Mouse (Mus musculus): ENCODE data around the gene Snupn. TPM values are rescaled to one million over a fixed set of nuclear protein-coding genes. Genes with fewer than 3 reads are reported as not detected.
"Not testable (repeated sequence)": the region's sequence is repeated elsewhere in the genome, so short reads cannot be mapped to it uniquely, and the experiment has no call there.

Gene Snupn
- 27.8 and 28.4 TPM in 2 replicates for polyA plus RNA-seq (2014; fragmentation: Nextera tagmentation; extraction: Ambion mirVana)

- DNase-seq (ENCODE audit: low spot score) (peak; percentile 97), ATAC-seq (replicated peaks; ENCODE audit: low FRiP score) (peak; percentile 100)
- H3K36me3 ChIP-seq (ENCODE audit: control insufficient read depth, insufficient read depth, low read length): no peaks in the 10 kb centered on the region
- H3K27ac ChIP-seq (ENCODE audit: low read depth, low read length): peak within 1 kb of the TSS; percentile 78
- peak within 1 kb of the TSS; percentile 79 for H3K4me2 ChIP-seq (ENCODE audit: low read depth, low read length, severe bottlenecking)
- under 1% methylated on average over 50 of the region's 50 CpGs for WGBS
- no peaks in the 10 kb centered on the region for H3K9me3 ChIP-seq (ENCODE audit: control insufficient read depth, low read length)
- peaks cover 7% of the 10 kb centered on the region; the same call in 1 of the 2 replicates for H3K4me1 ChIP-seq (replicated peaks; ENCODE audit: control insufficient read depth, insufficient read depth, low read length)
- peak within 1 kb of the TSS; percentile 77 for H3K9ac ChIP-seq (ENCODE audit: low read length)
- no peaks in the 10 kb centered on the region for H3K27me3 ChIP-seq (ENCODE audit: control insufficient read depth, insufficient read depth, low read length)
- peak within 1 kb of the TSS; percentile 62 for H3K4me3 ChIP-seq (ENCODE audit: low read depth, low read length)
These were observed at the start of gene Snupn for GRCm38 (mm10) chr9:56950414-56951400. Gene Snupn, plus strand, starts transcription at chr9:56950878.

DNA sequence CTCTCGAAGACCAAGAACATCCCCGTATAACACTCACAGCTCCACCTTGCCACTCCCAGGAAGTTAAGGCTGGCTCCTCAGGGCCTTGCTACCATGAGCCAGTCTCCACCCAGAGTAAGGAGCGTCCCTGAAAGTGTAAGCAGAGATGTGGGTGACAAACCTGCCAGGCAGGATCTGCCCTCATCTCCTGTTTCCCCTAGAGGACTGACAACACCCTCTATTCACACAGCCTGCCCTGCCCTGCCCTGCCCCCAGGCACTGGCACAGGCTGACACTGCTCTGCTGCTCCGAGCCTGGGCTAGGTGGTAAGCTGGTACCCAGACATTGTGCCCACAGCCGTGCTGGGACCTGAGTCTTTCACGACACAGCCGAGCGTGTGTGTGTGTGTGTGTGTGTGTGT lies 49.5 kb upstream of the Snupn start:
- WGBS: 71% methylated on average over 8 of the region's 8 CpGs
- Histone ChIP-seq H3K9me3 (ENCODE audit: control insufficient read depth, low read length) (no peaks in the 10 kb centered on the region), H3K27me3 (ENCODE audit: control insufficient read depth, insufficient read depth, low read length) (no peaks in the 10 kb centered on the region), H3K4me3 (ENCODE audit: low read depth, low read length) (no peak overlapping the region), H3K27ac (ENCODE audit: low read depth, low read length) (no peak overlapping the region), H3K9ac (ENCODE audit: low read length) (no peak overlapping the region), H3K4me1 (replicated peaks; ENCODE audit: control insufficient read depth, insufficient read depth, low read length) (no peaks in the 10 kb centered on the region), H3K4me2 (ENCODE audit: low read depth, low read length, severe bottlenecking) (no peak overlapping the region), H3K36me3 (ENCODE audit: control insufficient read depth, insufficient read depth, low read length) (no peaks in the 10 kb centered on the region)
- ATAC-seq (replicated peaks; ENCODE audit: low FRiP score): no peak
- DNase-seq (ENCODE audit: low spot score): no peak

DNA sequence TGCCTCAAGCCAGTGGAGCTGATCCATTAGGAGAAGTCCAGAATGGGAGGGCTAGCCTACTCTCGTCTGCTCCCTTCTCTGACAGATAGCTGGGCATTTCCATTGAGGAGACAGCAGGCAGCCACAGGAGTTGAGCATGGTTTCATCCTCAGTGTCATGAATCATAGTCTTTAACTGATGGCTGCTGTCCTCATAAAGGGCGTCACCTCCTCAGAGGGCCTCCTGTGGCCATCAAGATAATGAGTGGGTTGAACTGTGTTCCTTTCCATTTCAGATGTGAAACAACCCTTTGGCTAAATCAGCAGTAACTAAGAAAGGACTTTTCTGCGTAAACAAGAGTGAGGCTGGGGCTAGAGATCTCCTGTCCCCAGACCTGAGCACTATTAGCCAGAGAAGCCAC lies 47.0 kb upstream of the Snupn start:
- no peaks in the 10 kb centered on the region for H3K4me1 ChIP-seq (replicated peaks; ENCODE audit: control insufficient read depth, insufficient read depth, low read length)
- WGBS: 77% methylated on average over 3 of the region's 3 CpGs
- H3K27me3 ChIP-seq (ENCODE audit: control insufficient read depth, insufficient read depth, low read length): no peaks in the 10 kb centered on the region
- no peak overlapping the region for H3K4me3 ChIP-seq (ENCODE audit: low read depth, low read length)
- no peak overlapping the region for H3K4me2 ChIP-seq (ENCODE audit: low read depth, low read length, severe bottlenecking)
- no peaks in the 10 kb centered on the region for H3K9me3 ChIP-seq (ENCODE audit: control insufficient read depth, low read length)
- H3K9ac ChIP-seq (ENCODE audit: low read length): no peak overlapping the region
- no peaks in the 10 kb centered on the region for H3K36me3 ChIP-seq (ENCODE audit: control insufficient read depth, insufficient read depth, low read length)
- DNase-seq (ENCODE audit: low spot score): no peak
- H3K27ac ChIP-seq (ENCODE audit: low read depth, low read length): no peak overlapping the region
- ATAC-seq (replicated peaks; ENCODE audit: low FRiP score): no peak

DNA sequence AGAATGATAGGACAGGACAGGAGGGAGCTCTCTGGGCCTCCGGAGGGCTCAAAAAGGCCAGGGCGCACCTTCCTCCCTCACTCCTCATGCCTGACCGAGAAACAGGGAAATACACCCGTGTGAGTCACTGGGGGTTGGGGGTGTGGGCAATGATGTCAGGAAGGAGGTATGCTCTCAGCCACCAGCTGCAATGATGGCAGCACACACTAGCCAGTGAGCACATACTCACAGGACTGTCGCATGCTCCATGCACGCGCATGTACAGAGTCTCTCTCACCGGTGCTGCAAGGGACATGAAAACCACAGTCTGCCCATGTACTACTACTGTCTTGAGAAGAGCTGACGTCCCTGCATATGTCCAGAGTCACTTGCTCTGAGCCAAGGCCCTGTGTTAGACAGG lies 43.1 kb upstream of the Snupn start:
- H3K27ac ChIP-seq (ENCODE audit: low read depth, low read length): no peak overlapping the region
- no peak for ATAC-seq (replicated peaks; ENCODE audit: low FRiP score)
- H3K4me1 ChIP-seq (replicated peaks; ENCODE audit: control insufficient read depth, insufficient read depth, low read length): no peaks in the 10 kb centered on the region
- no peak overlapping the region for H3K4me2 ChIP-seq (ENCODE audit: low read depth, low read length, severe bottlenecking)
- no peaks in the 10 kb centered on the region for H3K9me3 ChIP-seq (ENCODE audit: control insufficient read depth, low read length)
- no peak overlapping the region for H3K9ac ChIP-seq (ENCODE audit: low read length)
- H3K36me3 ChIP-seq (ENCODE audit: control insufficient read depth, insufficient read depth, low read length): no peaks in the 10 kb centered on the region
- no peaks in the 10 kb centered on the region for H3K27me3 ChIP-seq (ENCODE audit: control insufficient read depth, insufficient read depth, low read length)
- no peak for DNase-seq (ENCODE audit: low spot score)
- WGBS: 85% methylated on average over 9 of the region's 9 CpGs
- H3K4me3 ChIP-seq (ENCODE audit: low read depth, low read length): no peak overlapping the region

GRCm38 (mm10) chr9:56909991-56910390 lies 40.7 kb upstream of the Snupn start:
- not testable (repeated sequence) for H3K4me2 ChIP-seq (ENCODE audit: low read depth, low read length, severe bottlenecking); H3K27ac ChIP-seq (ENCODE audit: low read depth, low read length); H3K27me3 ChIP-seq (ENCODE audit: control insufficient read depth, insufficient read depth, low read length); DNase-seq (ENCODE audit: low spot score); H3K4me3 ChIP-seq (ENCODE audit: low read depth, low read length); H3K36me3 ChIP-seq (ENCODE audit: control insufficient read depth, insufficient read depth, low read length); H3K9ac ChIP-seq (ENCODE audit: low read length); H3K4me1 ChIP-seq (replicated peaks; ENCODE audit: control insufficient read depth, insufficient read depth, low read length); H3K9me3 ChIP-seq (ENCODE audit: control insufficient read depth, low read length); ATAC-seq (replicated peaks; ENCODE audit: low FRiP score)
- WGBS: 62% methylated on average over 4 of the region's 4 CpGs

- Histone ChIP-seq H3K9ac (ENCODE audit: low read length) (no peak overlapping the region), H3K4me3 (ENCODE audit: low read depth, low read length) (no peak overlapping the region), H3K9me3 (ENCODE audit: control insufficient read depth, low read length) (no peaks in the 10 kb centered on the region), H3K27ac (ENCODE audit: low read depth, low read length) (no peak overlapping the region), H3K36me3 (ENCODE audit: control insufficient read depth, insufficient read depth, low read length) (no peaks in the 10 kb centered on the region), H3K4me2 (ENCODE audit: low read depth, low read length, severe bottlenecking) (no peak overlapping the region), H3K27me3 (ENCODE audit: control insufficient read depth, insufficient read depth, low read length) (no peaks in the 10 kb centered on the region), H3K4me1 (replicated peaks; ENCODE audit: control insufficient read depth, insufficient read depth, low read length) (no peaks in the 10 kb centered on the region)
- ATAC-seq (replicated peaks; ENCODE audit: low FRiP score) (no peak), DNase-seq (ENCODE audit: low spot score) (no peak)
- 67% methylated on average over 1 of the region's 1 CpGs for WGBS
These were observed 39.7 kb upstream of the Snupn start for GRCm38 (mm10) chr9:56911017-56911416.

- Histone ChIP-seq H3K9ac (ENCODE audit: low read length) (no peak overlapping the region), H3K27me3 (ENCODE audit: control insufficient read depth, insufficient read depth, low read length) (no peaks in the 10 kb centered on the region), H3K27ac (ENCODE audit: low read depth, low read length) (no peak overlapping the region), H3K4me3 (ENCODE audit: low read depth, low read length) (no peak overlapping the region), H3K4me1 (replicated peaks; ENCODE audit: control insufficient read depth, insufficient read depth, low read length) (no peaks in the 10 kb centered on the region), H3K9me3 (ENCODE audit: control insufficient read depth, low read length) (no peaks in the 10 kb centered on the region), H3K4me2 (ENCODE audit: low read depth, low read length, severe bottlenecking) (no peak overlapping the region), H3K36me3 (ENCODE audit: control insufficient read depth, insufficient read depth, low read length) (no peaks in the 10 kb centered on the region; the same call in none of the 2 replicates)
- ATAC-seq (replicated peaks; ENCODE audit: low FRiP score) (no peak), DNase-seq (ENCODE audit: low spot score) (no peak)
- WGBS: 94% methylated on average over 9 of the region's 9 CpGs
These were observed 36.7 kb upstream of the Snupn start for GRCm38 (mm10) chr9:56913991-56914390.

GRCm38 (mm10) chr9:56915116-56915515 lies 35.6 kb upstream of the Snupn start:
- no peak for DNase-seq (ENCODE audit: low spot score)
- Histone ChIP-seq H3K4me3 (ENCODE audit: low read depth, low read length) (no peak overlapping the region), H3K27ac (ENCODE audit: low read depth, low read length) (no peak overlapping the region), H3K36me3 (ENCODE audit: control insufficient read depth, insufficient read depth, low read length) (no peaks in the 10 kb centered on the region; the same call in none of the 2 replicates), H3K4me2 (ENCODE audit: low read depth, low read length, severe bottlenecking) (no peak overlapping the region), H3K9ac (ENCODE audit: low read length) (no peak overlapping the region), H3K27me3 (ENCODE audit: control insufficient read depth, insufficient read depth, low read length) (no peaks in the 10 kb centered on the region), H3K9me3 (ENCODE audit: control insufficient read depth, low read length) (no peaks in the 10 kb centered on the region), H3K4me1 (replicated peaks; ENCODE audit: control insufficient read depth, insufficient read depth, low read length) (no peaks in the 10 kb centered on the region)
- ATAC-seq (replicated peaks; ENCODE audit: low FRiP score): no peak
- 87% methylated on average over 1 of the region's 1 CpGs for WGBS
